Mouse (Mus musculus) C2C12 (cell line): ENCODE measurements around the gene Rab14. TPM values are rescaled to one million over a fixed set of nuclear protein-coding genes. Genes with fewer than 3 reads are reported as not detected.

Experiments used
- H3K27me3 ChIP-seq: one replicate; pipeline ENCODE4 v1.6.1; 2011; ENCODE audit not compliant: control insufficient read depth, insufficient read depth, insufficient read length
- H3K36me3 ChIP-seq: one replicate; pipeline ENCODE4 v1.6.1; 2011; ENCODE audit not compliant: control insufficient read depth, insufficient read depth
- H3K4me3 ChIP-seq: one replicate; pipeline ENCODE4 v1.5.1; 2011; ENCODE audit warnings: mild to moderate bottlenecking, control low read depth; ENCODE audit not compliant: poor library complexity, insufficient read depth, severe bottlenecking
- H3K79me2 ChIP-seq: one replicate; pipeline ENCODE4 v1.6.1; 2011; ENCODE audit not compliant: control insufficient read depth, insufficient read depth
- H3K79me3 ChIP-seq: one replicate; pipeline ENCODE4 v1.6.1; 2011; ENCODE audit warnings: low read depth, control low read depth
- H3ac ChIP-seq: one replicate; pipeline ENCODE3; 2011; ENCODE audit warnings: low read depth; ENCODE audit not compliant: control insufficient read depth, insufficient read length
- CEBPB ChIP-seq: IDR thresholded peaks from one replicate; pipeline ENCODE4 v1.6.1; 2011; ENCODE audit warnings: low read depth, mild to moderate bottlenecking, control low read depth, moderate library complexity
- CTCF ChIP-seq: IDR thresholded peaks from one replicate; pipeline ENCODE4 v1.5.1; 2011; ENCODE audit not compliant: control insufficient read depth, insufficient read depth, insufficient read length
- FOSL1 ChIP-seq: IDR thresholded peaks from one replicate; pipeline ENCODE4 v1.8.0; 2011; ENCODE audit warnings: mild to moderate bottlenecking, low read length; ENCODE audit not compliant: poor library complexity, insufficient read depth, severe bottlenecking
- MAX ChIP-seq: IDR thresholded peaks from one replicate; pipeline ENCODE4 v1.6.1; 2011; ENCODE audit warnings: mild to moderate bottlenecking, control low read depth
- MYOD1 ChIP-seq: IDR thresholded peaks from one replicate; pipeline ENCODE4 v1.6.1; 2011; ENCODE audit warnings: low read depth; ENCODE audit not compliant: control insufficient read depth, insufficient read length
- MYOG ChIP-seq: IDR thresholded peaks from one replicate; pipeline ENCODE4 v1.6.1; 2011; ENCODE audit not compliant: control insufficient read depth, insufficient read length; ENCODE audit errors: extremely low read depth
- USF1 ChIP-seq: IDR thresholded peaks from one replicate; pipeline ENCODE4 v1.6.1; 2011; ENCODE audit warnings: low read depth, mild to moderate bottlenecking, control low read depth, moderate library complexity
- polyA plus RNA-seq: library from polyadenylated mRNA; unstranded; fragments of >200 nt; fragmentation: generic; extraction: Trizol; gene quantifications from one replicate; pipeline ENCODE4 v1.2.1, GENCODE M21; 2012; ENCODE audit warnings: missing spikeins

The Rab14 gene
- polyA plus RNA-seq, 1 experiment: 47.9 TPM

- Histone ChIP-seq H3K27me3 (no peaks in the 10 kb centered on the region), H3K36me3 (peaks cover 79% of the 10 kb centered on the region), H3ac (no peak overlapping the region), H3K4me3 (no peak overlapping the region), H3K79me3 (no peaks in the 10 kb centered on the region), H3K79me2 (peaks cover 3% of the 10 kb centered on the region)
- TF ChIP-seq MAX (no peak), CEBPB (no peak), MYOD1 (no peak), USF1 (no peak), FOSL1 (no peak), MYOG (no peak), CTCF (no peak)
Observed at GRCm38 (mm10) chr2:35174100-35174499, 26.8 kb downstream of the Rab14 start.

DNA sequence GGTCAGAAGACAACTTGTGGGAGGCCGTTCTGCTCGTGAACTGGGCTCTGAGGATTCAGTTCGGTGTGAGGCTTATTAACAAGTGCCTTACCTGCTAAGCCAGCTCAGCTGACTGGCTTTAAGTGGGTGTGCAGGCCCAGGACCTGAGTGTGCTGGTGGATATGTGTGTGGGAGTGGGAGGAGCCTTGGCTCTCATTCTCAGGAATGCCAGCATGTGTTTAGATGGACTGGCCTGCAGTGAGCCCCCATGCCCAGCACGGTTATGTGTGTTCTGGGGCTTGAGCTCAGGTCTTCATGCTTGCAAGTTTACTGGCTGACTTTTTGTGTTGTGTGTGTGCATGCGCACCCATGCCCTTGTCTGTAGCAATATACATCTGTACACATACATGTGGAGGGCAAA, 27.3 kb downstream of the Rab14 start:
- Histone ChIP-seq H3ac (no peak overlapping the region), H3K4me3 (no peak overlapping the region), H3K79me3 (no peaks in the 10 kb centered on the region), H3K36me3 (peaks cover 76% of the 10 kb centered on the region), H3K79me2 (no peaks in the 10 kb centered on the region), H3K27me3 (no peaks in the 10 kb centered on the region)
- TF ChIP-seq USF1: no peak

DNA sequence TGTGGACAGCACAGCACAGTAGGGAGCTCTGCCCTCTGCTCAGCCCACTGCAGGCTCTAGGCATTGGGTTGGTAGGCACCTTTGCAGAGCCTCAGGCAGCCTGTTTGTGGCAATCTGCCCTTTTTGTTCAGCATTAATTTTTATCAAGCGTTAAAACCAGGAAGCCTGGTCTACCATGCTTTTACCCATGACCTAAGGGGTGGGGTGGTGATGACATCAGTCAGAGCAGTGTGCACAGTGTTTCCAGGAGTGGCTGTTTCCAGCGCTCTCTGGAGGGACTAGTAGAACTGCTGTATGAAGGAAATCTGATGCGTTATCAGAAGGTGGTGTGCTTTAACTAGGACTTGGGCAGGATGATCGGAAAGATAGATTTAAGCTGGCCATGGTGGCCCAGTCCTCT, 28.7 kb downstream of the Rab14 start:
- no peaks in the 10 kb centered on the region for H3K79me3 ChIP-seq
- TF ChIP-seq MYOG: no peak
- TF ChIP-seq FOSL1: no peak
- TF ChIP-seq USF1: no peak
- no peak for TF ChIP-seq MYOD1
- no peak for TF ChIP-seq MAX
- TF ChIP-seq CEBPB: no peak
- no peak for TF ChIP-seq CTCF
- H3ac ChIP-seq: no peak overlapping the region
- H3K27me3 ChIP-seq: no peaks in the 10 kb centered on the region
- H3K36me3 ChIP-seq: peaks cover 77% of the 10 kb centered on the region
- H3K4me3 ChIP-seq: no peak overlapping the region
- no peaks in the 10 kb centered on the region for H3K79me2 ChIP-seq

GRCm38 (mm10) chr2:35171341-35171861, 29.5 kb downstream of the Rab14 start:
- H3ac ChIP-seq: no peak overlapping the region
- no peaks in the 10 kb centered on the region for H3K79me2 ChIP-seq
- TF ChIP-seq MYOG (no peak), MAX (no peak), USF1 (no peak), CTCF (no peak), MYOD1 (no peak), FOSL1 (no peak), CEBPB (no peak)
- no peaks in the 10 kb centered on the region for H3K27me3 ChIP-seq
- peaks cover 77% of the 10 kb centered on the region for H3K36me3 ChIP-seq
- no peaks in the 10 kb centered on the region for H3K79me3 ChIP-seq
- no peak overlapping the region for H3K4me3 ChIP-seq

- no peak for TF ChIP-seq MAX
- no peak for TF ChIP-seq CEBPB
- TF ChIP-seq FOSL1: no peak
- TF ChIP-seq CTCF: no peak
- TF ChIP-seq USF1: no peak
- no peaks in the 10 kb centered on the region for H3K79me3 ChIP-seq
- peaks cover 81% of the 10 kb centered on the region for H3K36me3 ChIP-seq
- H3ac ChIP-seq: no peak overlapping the region
- no peaks in the 10 kb centered on the region for H3K27me3 ChIP-seq
- no peak overlapping the region for H3K4me3 ChIP-seq
- no peaks in the 10 kb centered on the region for H3K79me2 ChIP-seq
Observed at GRCm38 (mm10) chr2:35169452-35169851, 31.5 kb downstream of the Rab14 start.

DNA sequence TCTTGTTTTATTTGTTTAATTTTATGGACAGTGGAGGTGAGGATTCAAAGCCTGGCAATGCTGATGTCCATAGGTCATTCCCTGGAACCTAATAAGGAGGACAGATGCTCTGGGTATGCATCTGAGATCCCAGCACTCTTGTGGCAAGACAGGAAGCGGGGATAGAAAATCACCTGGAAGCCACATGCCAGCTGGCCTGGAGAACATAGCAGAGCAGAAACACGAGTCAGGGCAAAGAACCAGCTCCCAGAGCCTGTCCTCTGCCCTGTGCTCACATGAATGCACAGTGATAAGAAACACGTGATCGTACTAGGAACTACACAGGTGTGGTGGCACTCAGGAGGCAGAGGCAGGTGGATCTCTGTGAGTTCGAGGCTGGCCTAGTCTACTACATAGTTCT, 34.1 kb downstream of the Rab14 start:
- Histone ChIP-seq H3ac (no peak overlapping the region), H3K79me3 (no peaks in the 10 kb centered on the region), H3K27me3 (no peaks in the 10 kb centered on the region), H3K79me2 (no peaks in the 10 kb centered on the region), H3K36me3 (peaks cover 83% of the 10 kb centered on the region), H3K4me3 (no peak overlapping the region)
- TF ChIP-seq CEBPB (no peak), USF1 (no peak), MYOG (no peak), MAX (no peak), MYOD1 (no peak), FOSL1 (no peak), CTCF (no peak)
